Mouse (Mus musculus) forebrain, embryonic 10.5 days (tissue): Measurements from ENCODE around the gene Fyco1. TPM values are rescaled to one million over a fixed set of nuclear protein-coding genes. Genes with fewer than 3 reads are reported as not detected.
"Not testable (repeated sequence)": the region's sequence is repeated elsewhere in the genome, so short reads cannot be mapped to it uniquely, and the experiment has no call there.

Experiments
- DNase-seq: peaks from one replicate; pipeline ENCODE4 v3.0.0-alpha.2; 2017; ENCODE audit warnings: low spot score; ENCODE audit errors: extremely low spot score
- H3K27ac ChIP-seq: fragments of 300-500 bp; sonication (generic); 2 replicates; pipeline ENCODE4 v1.5.1; 2016; ENCODE audit warnings: mild to moderate bottlenecking
- H3K27me3 ChIP-seq: fragments of 300-500 bp; sonication (generic); 2 replicates; pipeline ENCODE4 v1.6.1; 2016; ENCODE audit warnings: mild to moderate bottlenecking; ENCODE audit not compliant: poor library complexity, severe bottlenecking
- H3K36me3 ChIP-seq: fragments of 300-500 bp; sonication (generic); replicated peaks from 2 replicates; pipeline ENCODE4 v1.6.1; 2016; ENCODE audit warnings: mild to moderate bottlenecking, moderate library complexity
- H3K4me1 ChIP-seq: fragments of 300-500 bp; sonication (generic); 2 replicates; pipeline ENCODE4 v1.6.1; 2016
- H3K4me3 ChIP-seq: fragments of 300-500 bp; sonication (generic); 2 replicates; pipeline ENCODE4 v1.5.1; 2016; ENCODE audit warnings: mild to moderate bottlenecking, moderate library complexity
- H3K9me3 ChIP-seq: fragments of 300-500 bp; sonication (generic); 2 replicates; pipeline ENCODE4 v1.6.1; 2016; ENCODE audit warnings: mild to moderate bottlenecking, moderate library complexity
- WGBS: fragments of 180-500 bp; shearing (Covaris S2); methylation state at CpG from one replicate; pipeline ENCODE4 v1.1.7; 2016; 5-methylcytosine and 5-hydroxymethylcytosine counted together
- polyA plus RNA-seq: library from polyadenylated mRNA; unstranded; fragments of >200 nt; fragmentation: Nextera tagmentation; extraction: Ambion mirVana; gene quantifications from 2 replicates; pipeline ENCODE4 v1.2.1, GENCODE M21; 2016

Gene Fyco1
- polyA plus RNA-seq, 1 experiment from 2014 or later, result 11.1 TPM

GRCm38 (mm10) chr9:123758645-123759044 is 93.1 kb downstream of the Fyco1 start:
- H3K27ac ChIP-seq, result no peak overlapping the region
- H3K36me3 ChIP-seq, result no peaks in the 10 kb centered on the region
- H3K9me3 ChIP-seq, result no peaks in the 10 kb centered on the region
- no peaks in the 10 kb centered on the region for H3K27me3 ChIP-seq
- 85% methylated on average over 4 of the region's 4 CpGs for WGBS
- no peak overlapping the region for H3K4me3 ChIP-seq
- no peak for DNase-seq
- no peaks in the 10 kb centered on the region for H3K4me1 ChIP-seq

DNA sequence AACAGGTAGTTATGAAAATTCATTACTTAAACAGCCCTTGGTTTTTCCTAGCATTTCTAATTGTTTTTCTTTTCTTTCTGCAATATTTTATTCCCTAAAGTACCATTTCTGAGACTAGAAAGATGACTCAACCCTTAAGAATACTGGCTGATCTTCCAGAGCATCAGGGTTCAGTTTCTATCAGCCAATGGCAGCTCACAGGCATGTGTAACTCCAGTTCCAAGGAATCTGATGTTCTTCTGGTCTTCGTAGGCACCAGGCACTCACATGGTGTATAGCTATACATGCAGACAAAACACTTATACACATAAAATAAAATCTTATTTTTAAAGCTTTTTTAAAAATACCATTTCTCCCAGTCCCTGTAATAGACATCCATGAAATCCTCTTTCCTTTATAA is 93.5 kb downstream of the Fyco1 start:
- Histone ChIP-seq H3K4me1 (no peaks in the 10 kb centered on the region), H3K4me3 (no peak overlapping the region), H3K27ac (no peak overlapping the region), H3K9me3 (no peaks in the 10 kb centered on the region), H3K36me3 (no peaks in the 10 kb centered on the region), H3K27me3 (no peaks in the 10 kb centered on the region)
- WGBS, result 86% methylated on average over 1 of the region's 1 CpGs
- DNase-seq, result no peak

- Histone ChIP-seq H3K4me3 (no peak overlapping the region), H3K36me3 (no peaks in the 10 kb centered on the region), H3K27me3 (no peaks in the 10 kb centered on the region), H3K27ac (no peak overlapping the region), H3K4me1 (no peaks in the 10 kb centered on the region), H3K9me3 (no peaks in the 10 kb centered on the region)
- WGBS, result 73% methylated on average over 2 of the region's 2 CpGs
- no peak for DNase-seq
Measured at GRCm38 (mm10) chr9:123757326-123757725, 94.4 kb downstream of the Fyco1 start.

DNA sequence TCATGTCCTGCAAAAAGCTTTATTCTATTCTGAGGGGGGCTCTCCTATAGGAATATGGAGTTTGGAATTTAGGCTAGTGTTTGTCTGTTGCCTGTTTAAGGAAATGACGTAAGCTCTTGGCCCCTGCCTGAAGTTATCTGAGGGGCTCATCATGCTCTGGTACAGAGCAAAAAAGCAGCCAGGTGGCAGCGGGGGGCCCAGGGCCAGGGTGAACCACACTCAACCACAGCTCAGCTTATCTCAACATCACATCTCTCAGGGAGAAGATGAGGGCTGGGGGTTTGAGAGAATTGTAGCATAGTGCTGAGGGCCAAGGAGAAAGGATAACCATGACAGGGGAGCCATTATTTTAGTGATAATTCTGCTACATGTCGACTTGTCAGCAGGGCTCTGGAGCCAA is 94.9 kb downstream of the Fyco1 start:
- Histone ChIP-seq H3K36me3 (no peaks in the 10 kb centered on the region), H3K4me1 (no peaks in the 10 kb centered on the region), H3K9me3 (no peaks in the 10 kb centered on the region), H3K27ac (no peak overlapping the region), H3K27me3 (no peaks in the 10 kb centered on the region), H3K4me3 (no peak overlapping the region)
- DNase-seq, result no peak
- WGBS, result 85% methylated on average over 3 of the region's 3 CpGs

DNA sequence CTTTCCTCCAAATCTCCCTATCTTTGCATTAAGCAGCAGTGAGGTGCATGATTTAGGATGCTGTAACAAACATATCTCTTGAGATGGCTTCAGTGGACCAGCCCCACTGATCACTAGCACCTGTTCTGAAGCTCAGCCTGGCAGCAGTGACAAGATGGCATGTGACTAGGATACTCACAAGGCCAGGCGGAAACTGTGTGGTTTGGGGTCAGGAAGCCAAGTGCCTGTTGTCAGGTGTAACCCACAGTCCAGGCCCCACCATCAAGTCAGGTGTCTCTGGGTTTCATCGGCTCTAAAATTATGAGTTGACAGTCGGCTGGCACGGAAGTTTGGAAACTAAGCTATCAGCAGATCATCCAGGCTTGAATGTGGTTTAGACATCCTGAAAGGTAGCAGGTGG is 97.4 kb downstream of the Fyco1 start:
- Histone ChIP-seq H3K27ac (no peak overlapping the region), H3K4me1 (no peaks in the 10 kb centered on the region), H3K9me3 (no peaks in the 10 kb centered on the region), H3K4me3 (no peak overlapping the region), H3K27me3 (no peaks in the 10 kb centered on the region), H3K36me3 (no peaks in the 10 kb centered on the region)
- 90% methylated on average over 4 of the region's 4 CpGs for WGBS
- DNase-seq, result no peak

GRCm38 (mm10) chr9:123749687-123750086 is 102.0 kb downstream of the Fyco1 start:
- DNase-seq, H3K9me3 ChIP-seq, H3K36me3 ChIP-seq, H3K4me1 ChIP-seq, H3K27ac ChIP-seq, H3K4me3 ChIP-seq, H3K27me3 ChIP-seq: not testable (repeated sequence)
- 97% methylated on average over 8 of the region's 8 CpGs for WGBS

GRCm38 (mm10) chr9:123740799-123741198 is 110.9 kb downstream of the Fyco1 start:
- DNase-seq, result no peak
- no peaks in the 10 kb centered on the region for H3K4me1 ChIP-seq
- WGBS, result 86% methylated on average over 4 of the region's 4 CpGs
- no peaks in the 10 kb centered on the region for H3K27me3 ChIP-seq
- H3K4me3 ChIP-seq, result no peak overlapping the region
- H3K27ac ChIP-seq, result no peak overlapping the region
- no peaks in the 10 kb centered on the region for H3K36me3 ChIP-seq
- no peaks in the 10 kb centered on the region for H3K9me3 ChIP-seq

Other genes with a start within 250 kb of the Fyco1 start
- 0.15 and 0.25 TPM in 2 replicates for gene Slc6a20b, start 219.3 kb downstream of the Fyco1 start, polyA plus RNA-seq
- gene Ccr9, start 173.5 kb downstream of the Fyco1 start, polyA plus RNA-seq, result 0.04 and 0.09 TPM in 2 replicates
- gene Slc6a20a, start 173.0 kb downstream of the Fyco1 start, polyA plus RNA-seq, result 0.18 and 0.78 TPM in 2 replicates
- gene Lztfl1, start 134.2 kb downstream of the Fyco1 start, polyA plus RNA-seq, result 41.3 and 42.1 TPM in 2 replicates
- 0.07 and 0.14 TPM in 2 replicates for gene Cxcr6, start 45.4 kb downstream of the Fyco1 start, polyA plus RNA-seq
- 0.02 and 0.04 TPM in 2 replicates for gene Xcr1, start 10.1 kb upstream of the Fyco1 start, polyA plus RNA-seq
- 0.53 and 0.81 TPM in 2 replicates for gene Ccr1, start 116.8 kb upstream of the Fyco1 start, polyA plus RNA-seq
- not detected in 2 replicates for gene Ccr1l1, start 126.5 kb upstream of the Fyco1 start, polyA plus RNA-seq
- gene Ccr3, start 170.1 kb upstream of the Fyco1 start, polyA plus RNA-seq, result not detected in 2 replicates